Mouse (Mus musculus) forebrain, postnatal 0 days (tissue): ENCODE data around the gene Aldh1a2. TPM values are rescaled to one million over a fixed set of nuclear protein-coding genes. Genes with fewer than 3 reads are reported as not detected.

Source experiments
- ATAC-seq: fragments of 200-750 bp; cut with Nextera tagmentation; 2 replicates; pipeline ENCODE4 v1.8.0; 2017; ENCODE audit warnings: mild to moderate bottlenecking, moderate library complexity
- DNase-seq: peaks from one replicate; pipeline ENCODE4 v3.0.0-alpha.2; 2015
- H3K27ac ChIP-seq: fragments of 300-500 bp; sonication (generic); 2 replicates; pipeline ENCODE4 v1.5.1; 2014; ENCODE audit warnings: low read depth, mild to moderate bottlenecking, antibody characterized with exemption, low read length, moderate library complexity, mixed read lengths
- H3K27me3 ChIP-seq: fragments of 300-500 bp; sonication (generic); 2 replicates; pipeline ENCODE4 v1.6.1; 2014; ENCODE audit warnings: mild to moderate bottlenecking, low read length, mixed read lengths; ENCODE audit not compliant: insufficient read depth
- H3K36me3 ChIP-seq: fragments of 300-500 bp; sonication (generic); 2 replicates; pipeline ENCODE4 v1.6.1; 2014; ENCODE audit warnings: mild to moderate bottlenecking, moderate library complexity; ENCODE audit not compliant: insufficient read depth
- H3K4me1 ChIP-seq: fragments of 300-500 bp; sonication (generic); 2 replicates; pipeline ENCODE4 v1.6.1; 2014; ENCODE audit warnings: antibody characterized with exemption; ENCODE audit not compliant: insufficient read depth
- H3K4me2 ChIP-seq: fragments of 300-500 bp; sonication (generic); 2 replicates; pipeline ENCODE4 v1.6.1; 2014; ENCODE audit warnings: low read depth, mild to moderate bottlenecking, moderate library complexity
- H3K4me3 ChIP-seq: fragments of 300-500 bp; sonication (generic); 2 replicates; pipeline ENCODE4 v1.5.1; 2014; ENCODE audit warnings: low read depth, low read length, mixed read lengths
- H3K9ac ChIP-seq: fragments of 300-500 bp; sonication (generic); 2 replicates; pipeline ENCODE4 v1.6.1; 2014; ENCODE audit warnings: mild to moderate bottlenecking
- H3K9me3 ChIP-seq: fragments of 300-500 bp; sonication (generic); 2 replicates; pipeline ENCODE4 v1.6.1; 2016; ENCODE audit warnings: low read length
- CTCF ChIP-seq: sonication (generic); IDR thresholded peaks from 2 replicates; pipeline ENCODE4 v1.5.1; 2016; ENCODE audit warnings: antibody characterized with exemption, control low read depth, low read depth
- WGBS: fragments of 180-500 bp; shearing (Covaris S2); extraction: QIAGEN DNeasy Blood & Tissue Kit; methylation state at CpG from one replicate; pipeline ENCODE4 v1.1.7; 2014; 5-methylcytosine and 5-hydroxymethylcytosine counted together
- polyA plus RNA-seq: library from polyadenylated mRNA; unstranded; fragments of >200 nt; fragmentation: Nextera tagmentation; extraction: Ambion mirVana; gene quantifications from 2 replicates; pipeline ENCODE4 v1.2.1, GENCODE M21; 2015
- total RNA-seq: library from RNA; depleted of rRNA; stranded (reverse); fragments of >200 nt; gene quantifications from 2 replicates; pipeline ENCODE4 v1.2.3, GENCODE M21; 2014

The Aldh1a2 gene
- total and polyA plus RNA-seq, 2 experiments from 2014 or later = 22.9 to 26.9 TPM

- H3K4me2 ChIP-seq = no peak overlapping the region
- H3K27ac ChIP-seq = no peak overlapping the region
- TF ChIP-seq CTCF = no peak
- DNase-seq (no peak), ATAC-seq (no peak)
- H3K27me3 ChIP-seq = no peaks in the 10 kb centered on the region
- H3K4me1 ChIP-seq = no peaks in the 10 kb centered on the region
- no peak overlapping the region for H3K9ac ChIP-seq
- 87% methylated on average over 5 of the region's 5 CpGs for WGBS
- no peaks in the 10 kb centered on the region for H3K36me3 ChIP-seq
- H3K9me3 ChIP-seq = no peaks in the 10 kb centered on the region
- no peak overlapping the region for H3K4me3 ChIP-seq
Measured at GRCm38 (mm10) chr9:71174316-71174975, 41.1 kb upstream of the Aldh1a2 start.

GRCm38 (mm10) chr9:71175686-71176085 is 39.9 kb upstream of the Aldh1a2 start:
- no peaks in the 10 kb centered on the region for H3K27me3 ChIP-seq
- DNase-seq = no peak
- no peaks in the 10 kb centered on the region for H3K4me1 ChIP-seq
- no peak overlapping the region for H3K27ac ChIP-seq
- H3K4me3 ChIP-seq = no peak overlapping the region
- H3K36me3 ChIP-seq = no peaks in the 10 kb centered on the region
- TF ChIP-seq CTCF = no peak
- 94% methylated on average over 1 of the region's 1 CpGs for WGBS
- no peak for ATAC-seq
- H3K4me2 ChIP-seq = no peak overlapping the region
- no peaks in the 10 kb centered on the region for H3K9me3 ChIP-seq
- H3K9ac ChIP-seq = no peak overlapping the region

GRCm38 (mm10) chr9:71179276-71179896 is 36.2 kb upstream of the Aldh1a2 start:
- no peaks in the 10 kb centered on the region for H3K9me3 ChIP-seq

GRCm38 (mm10) chr9:71179964-71180700 is 35.5 kb upstream of the Aldh1a2 start:
- no peaks in the 10 kb centered on the region for H3K27me3 ChIP-seq
- H3K9ac ChIP-seq = no peak overlapping the region
- H3K27ac ChIP-seq = no peak overlapping the region
- H3K4me3 ChIP-seq = no peak overlapping the region
- ATAC-seq (peak; percentile 53), DNase-seq (peak; percentile 45)
- no peaks in the 10 kb centered on the region for H3K36me3 ChIP-seq
- no peak overlapping the region for H3K4me2 ChIP-seq
- no peaks in the 10 kb centered on the region for H3K4me1 ChIP-seq
- peak; percentile 46 for TF ChIP-seq CTCF
- H3K9me3 ChIP-seq = no peaks in the 10 kb centered on the region
- 68% methylated on average over 8 of the region's 8 CpGs for WGBS

More at GRCm38 (mm10) chr9:71179276-71179896, 36.2 kb upstream of the Aldh1a2 start:
- H3K36me3 ChIP-seq = no peaks in the 10 kb centered on the region
- no peaks in the 10 kb centered on the region for H3K27me3 ChIP-seq
- 83% methylated on average over 6 of the region's 6 CpGs for WGBS
- no peak overlapping the region for H3K27ac ChIP-seq
- no peak overlapping the region for H3K4me3 ChIP-seq
- no peak overlapping the region for H3K4me2 ChIP-seq
- H3K9ac ChIP-seq = no peak overlapping the region
- no peaks in the 10 kb centered on the region for H3K4me1 ChIP-seq
- TF ChIP-seq CTCF = no peak
- DNase-seq (no peak), ATAC-seq (no peak)

DNA sequence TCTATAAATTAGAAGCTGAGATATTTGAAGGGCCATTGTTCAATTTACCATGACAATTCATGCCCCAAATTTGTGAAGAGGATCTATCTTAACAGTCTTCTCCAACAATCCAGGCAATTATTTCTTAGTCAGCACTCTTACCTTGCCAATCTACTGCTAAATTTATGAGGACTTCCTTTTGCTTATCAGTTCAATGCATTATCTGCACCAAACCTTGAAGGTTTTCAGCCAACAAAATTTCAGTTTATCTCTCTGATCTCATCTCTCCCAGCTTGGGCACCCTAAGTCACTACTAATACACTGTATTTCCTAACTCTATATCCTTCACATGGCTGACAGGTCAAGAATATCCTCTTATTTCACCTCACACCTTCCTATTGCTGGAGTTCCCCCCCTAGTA is 30.3 kb upstream of the Aldh1a2 start:
- Histone ChIP-seq H3K4me3 (no peak overlapping the region), H3K9ac (no peak overlapping the region), H3K27me3 (no peaks in the 10 kb centered on the region), H3K9me3 (no peaks in the 10 kb centered on the region), H3K4me2 (no peak overlapping the region), H3K4me1 (no peaks in the 10 kb centered on the region), H3K36me3 (no peaks in the 10 kb centered on the region), H3K27ac (no peak overlapping the region)
- TF ChIP-seq CTCF = no peak
- no peak for ATAC-seq
- DNase-seq = no peak

DNA sequence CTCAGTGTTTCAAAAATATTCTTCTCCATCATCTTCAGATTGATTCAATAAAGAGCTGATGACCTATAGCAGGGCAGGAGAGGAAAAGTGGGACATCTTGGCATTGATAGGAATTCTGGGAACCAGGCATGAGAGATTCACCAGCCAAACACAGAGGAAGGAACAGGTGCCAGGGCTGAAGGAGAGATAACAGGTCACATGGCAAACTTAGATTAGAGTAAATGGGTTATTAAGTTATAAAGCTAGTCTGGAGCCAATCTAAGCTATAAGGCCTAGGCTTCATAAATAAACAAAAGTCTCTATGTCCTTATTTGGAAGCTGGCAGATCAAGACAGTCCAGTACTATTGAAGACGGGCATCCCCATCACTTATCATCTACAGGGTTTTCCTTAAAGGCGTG is 29.8 kb upstream of the Aldh1a2 start:
- H3K9ac ChIP-seq = no peak overlapping the region
- H3K36me3 ChIP-seq = no peaks in the 10 kb centered on the region
- no peak overlapping the region for H3K4me3 ChIP-seq
- H3K4me1 ChIP-seq = no peaks in the 10 kb centered on the region
- DNase-seq (no peak), ATAC-seq (no peak)
- H3K27me3 ChIP-seq = no peaks in the 10 kb centered on the region
- no peak overlapping the region for H3K27ac ChIP-seq
- H3K4me2 ChIP-seq = no peak overlapping the region
- H3K9me3 ChIP-seq = no peaks in the 10 kb centered on the region
- no peak for TF ChIP-seq CTCF
- WGBS = 80% methylated on average over 2 of the region's 2 CpGs

- ATAC-seq (no peak), DNase-seq (no peak)
- no peaks in the 10 kb centered on the region for H3K36me3 ChIP-seq
- no peaks in the 10 kb centered on the region for H3K9me3 ChIP-seq
- H3K27ac ChIP-seq = no peak overlapping the region
- H3K4me3 ChIP-seq = no peak overlapping the region
- H3K27me3 ChIP-seq = no peaks in the 10 kb centered on the region
- no peak overlapping the region for H3K4me2 ChIP-seq
- H3K4me1 ChIP-seq = no peaks in the 10 kb centered on the region
- no peak for TF ChIP-seq CTCF
- H3K9ac ChIP-seq = no peak overlapping the region
- 93% methylated on average over 7 of the region's 7 CpGs for WGBS
Measured at GRCm38 (mm10) chr9:71187396-71187795, 28.2 kb upstream of the Aldh1a2 start.
